Mouse (Mus musculus) heart, postnatal 36 days (tissue): Measurements from ENCODE around the gene Scrn3. TPM values are rescaled to one million over a fixed set of nuclear protein-coding genes. Genes with fewer than 3 reads are reported as not detected.

ENCODE experiments used
- DNase-seq, 2 experiments: peaks; one replicate each; pipeline ENCODE4 v3.0.0; 2021 to 2022
- intact Hi-C: fragments of 180-260 bp; cut with DNase I; formaldehyde crosslinking; loops from one replicate; pipeline ENCODE4 v1.15.1; 2025
- total RNA-seq, 2 experiments: library from RNA; stranded (reverse); gene quantifications; 2 replicates each; pipeline ENCODE4 v1.2.3; 2021

Scrn3 gene
- total RNA-seq, 2 experiments from 2014 or later: 23.2 to 24.3 TPM

DNA sequence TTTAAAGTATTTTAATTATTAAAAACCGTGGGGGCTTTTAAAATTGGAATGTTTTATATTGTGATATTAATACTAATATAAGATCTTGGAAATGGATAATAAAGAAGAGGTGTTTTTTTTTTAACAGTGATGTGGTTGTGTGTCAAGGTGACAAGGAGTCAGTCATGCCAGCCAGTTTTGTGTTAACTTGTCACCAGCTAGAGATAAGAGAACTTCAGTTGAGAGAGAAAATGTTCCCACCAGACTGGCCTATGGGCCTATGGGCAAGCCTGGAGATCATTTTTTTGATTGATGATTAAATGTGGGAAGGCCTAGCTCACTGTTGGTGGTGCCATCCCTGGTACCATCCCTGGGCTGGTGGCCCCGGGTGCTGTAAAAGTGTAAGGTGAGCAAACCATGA, 48.1 kb downstream of the Scrn3 start:
- intact Hi-C loops: no loop called here
- no peak for DNase-seq

- intact Hi-C loops: no loop called here
- DNase-seq: no peak
These were observed 51.0 kb downstream of the Scrn3 start for GRCm38 (mm10) chr2:73363448-73363847.

DNA sequence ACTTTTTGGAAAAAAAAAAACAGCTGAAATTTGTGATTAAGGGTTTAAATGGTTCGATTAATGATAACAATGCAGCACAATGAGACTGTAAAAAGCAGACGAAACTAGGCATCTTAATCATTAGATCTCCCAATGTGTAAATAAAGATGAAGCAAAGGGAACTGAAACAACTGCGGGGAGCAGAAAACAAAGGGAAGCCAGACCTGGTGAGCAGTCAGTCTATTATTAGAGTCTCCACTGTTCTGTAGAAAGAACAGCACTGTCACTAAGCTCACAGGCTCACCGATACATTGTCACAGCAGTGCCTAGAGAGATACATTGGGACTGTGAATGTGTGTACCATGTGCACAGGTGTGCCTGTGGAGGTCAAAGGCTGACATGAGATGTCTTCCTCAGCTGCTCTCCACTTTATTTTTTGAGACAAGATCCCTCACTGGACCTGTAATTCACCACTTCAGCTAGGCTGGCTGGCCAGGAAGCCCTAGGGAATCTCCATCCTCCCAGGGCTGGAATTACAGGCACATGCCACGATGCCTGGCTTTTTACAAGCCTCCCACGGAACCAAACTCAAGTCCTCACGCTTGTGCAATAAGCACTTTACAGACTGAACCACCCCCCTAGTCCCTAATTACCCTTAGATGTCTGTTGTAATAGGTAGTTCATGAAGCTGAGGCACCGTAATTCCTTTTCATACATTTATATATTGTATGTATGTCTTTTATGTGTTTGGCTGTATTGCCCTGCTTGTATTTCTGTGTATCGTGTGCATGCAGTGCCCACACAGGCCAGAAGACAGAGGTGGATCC, 59.3 kb downstream of the Scrn3 start:
- DNase-seq: no peak
- intact Hi-C loops: no loop called here

- intact Hi-C loops: no loop called here
- DNase-seq: no peak
These were observed 65.9 kb downstream of the Scrn3 start for GRCm38 (mm10) chr2:73378326-73378725.

DNA sequence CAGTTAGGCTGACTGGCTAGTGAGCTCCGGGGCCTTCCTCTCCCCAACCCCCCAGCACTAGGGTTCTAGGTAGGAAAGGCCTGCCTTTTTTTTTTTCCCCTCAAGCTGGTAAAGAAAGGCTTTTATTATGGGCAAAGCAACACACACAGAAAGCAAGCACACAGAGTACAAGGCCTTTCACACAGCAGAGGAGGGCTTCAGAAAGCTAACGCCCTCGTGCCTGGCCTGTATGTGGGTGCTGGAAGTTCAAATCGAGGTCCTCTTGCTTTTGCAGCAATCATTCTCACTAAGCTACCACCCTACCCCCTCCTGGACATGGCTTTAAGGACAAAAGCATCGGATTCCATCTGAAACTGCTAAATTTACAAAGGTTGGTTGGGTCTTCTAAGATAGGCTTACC, 67.3 kb downstream of the Scrn3 start:
- intact Hi-C loops: no loop called here

GRCm38 (mm10) chr2:73380298-73380975, 68.0 kb downstream of the Scrn3 start:
- DNase-seq: no peak
- intact Hi-C loops: no loop called here

More for the DNA sequence above, 67.3 kb downstream of the Scrn3 start:
- no peak for DNase-seq

DNA sequence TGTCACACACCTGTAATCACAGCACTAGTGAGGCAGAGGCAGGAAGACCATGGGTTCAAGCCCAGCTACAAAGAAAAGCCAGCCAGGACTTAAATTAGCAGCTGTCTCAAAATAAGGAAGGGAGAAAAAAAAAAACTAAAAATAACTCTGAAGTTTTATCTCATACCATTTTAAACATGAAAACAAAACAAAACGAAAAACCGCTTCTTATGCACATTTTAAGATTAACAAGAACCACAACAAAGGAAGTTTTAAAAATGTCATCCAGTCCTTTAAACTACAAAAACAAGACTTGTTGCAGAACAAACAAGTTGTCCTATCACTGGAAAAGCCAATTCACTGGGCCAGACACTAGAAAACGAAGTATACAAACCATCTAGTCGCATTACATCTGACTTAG, 72.8 kb downstream of the Scrn3 start:
- DNase-seq: no peak
- intact Hi-C loops: no loop called here

DNA sequence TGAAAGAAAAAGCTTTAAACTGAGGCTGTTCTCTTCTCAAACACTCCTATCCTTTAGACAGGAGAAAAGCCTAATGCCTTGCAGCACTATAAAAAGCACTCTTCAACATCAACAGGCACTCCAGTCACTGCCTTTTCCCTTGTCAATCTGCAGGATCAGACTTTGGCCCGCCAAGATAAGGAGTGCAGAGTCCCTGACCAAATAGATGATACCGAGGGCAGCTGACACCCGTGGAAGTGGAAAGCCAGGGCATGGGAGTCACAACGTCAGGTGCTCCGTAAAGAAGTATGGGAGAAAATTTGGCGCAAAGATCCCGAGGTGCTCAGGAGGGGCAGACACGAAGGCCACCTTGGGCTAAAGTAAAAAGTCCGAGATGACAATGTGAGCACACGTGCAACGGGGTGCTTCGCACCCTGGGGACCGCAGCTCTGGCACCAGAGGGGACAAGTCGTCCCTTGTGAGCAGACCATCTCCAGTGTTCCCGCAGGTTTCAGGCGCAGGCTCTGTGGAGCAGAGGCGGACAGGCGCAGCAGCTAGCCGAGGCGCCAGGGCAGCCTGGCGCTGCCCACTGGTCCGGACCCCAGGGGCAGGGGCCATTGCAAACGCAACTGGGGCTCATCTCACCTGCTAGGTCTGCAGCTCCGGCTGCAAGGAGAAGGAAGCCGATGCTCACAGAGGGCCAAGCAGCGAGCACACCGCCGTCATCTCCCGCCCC, 73.4 kb downstream of the Scrn3 start:
- DNase-seq: peak in 1 of 2 experiments; percentile 7
- intact Hi-C loops: loop anchor here (2.0 kb wide), 1 partner anchor 73 kb away; the partner anchor contains the start of genes Cir1 and Scrn3

GRCm38 (mm10) chr2:73386356-73387046, 74.1 kb downstream of the Scrn3 start, which contains the start of gene Gpr155:
Gene Gpr155 (minus strand): TSS chr2:73386572.
- peak; percentile 98 to 99 for DNase-seq
- intact Hi-C loops: loop anchor here (2.0 kb wide), 1 partner anchor 74 kb away; the partner anchor contains the start of genes Cir1 and Scrn3

Other genes starting within 250 kb of the Scrn3 start
- gene Ola1, start 93.7 kb upstream of the Scrn3 start, total RNA-seq: 10 to 100 TPM; 42.9 to 44.6 TPM
- not detected for gene Sp9, start 40.7 kb upstream of the Scrn3 start, total RNA-seq
- gene Cir1, start 100 bp downstream of the Scrn3 start, total RNA-seq: 10 to 100 TPM; 18.1 to 20.5 TPM
- 10 to 100 TPM; 13.1 to 13.8 TPM for gene Gpr155, start 74.0 kb downstream of the Scrn3 start, total RNA-seq
- gene Wipf1, start 217.1 kb downstream of the Scrn3 start, total RNA-seq: 10 to 100 TPM; 15.4 to 15.5 TPM